Mouse (Mus musculus): ENCODE measurements around the gene Asb9.

DNA sequence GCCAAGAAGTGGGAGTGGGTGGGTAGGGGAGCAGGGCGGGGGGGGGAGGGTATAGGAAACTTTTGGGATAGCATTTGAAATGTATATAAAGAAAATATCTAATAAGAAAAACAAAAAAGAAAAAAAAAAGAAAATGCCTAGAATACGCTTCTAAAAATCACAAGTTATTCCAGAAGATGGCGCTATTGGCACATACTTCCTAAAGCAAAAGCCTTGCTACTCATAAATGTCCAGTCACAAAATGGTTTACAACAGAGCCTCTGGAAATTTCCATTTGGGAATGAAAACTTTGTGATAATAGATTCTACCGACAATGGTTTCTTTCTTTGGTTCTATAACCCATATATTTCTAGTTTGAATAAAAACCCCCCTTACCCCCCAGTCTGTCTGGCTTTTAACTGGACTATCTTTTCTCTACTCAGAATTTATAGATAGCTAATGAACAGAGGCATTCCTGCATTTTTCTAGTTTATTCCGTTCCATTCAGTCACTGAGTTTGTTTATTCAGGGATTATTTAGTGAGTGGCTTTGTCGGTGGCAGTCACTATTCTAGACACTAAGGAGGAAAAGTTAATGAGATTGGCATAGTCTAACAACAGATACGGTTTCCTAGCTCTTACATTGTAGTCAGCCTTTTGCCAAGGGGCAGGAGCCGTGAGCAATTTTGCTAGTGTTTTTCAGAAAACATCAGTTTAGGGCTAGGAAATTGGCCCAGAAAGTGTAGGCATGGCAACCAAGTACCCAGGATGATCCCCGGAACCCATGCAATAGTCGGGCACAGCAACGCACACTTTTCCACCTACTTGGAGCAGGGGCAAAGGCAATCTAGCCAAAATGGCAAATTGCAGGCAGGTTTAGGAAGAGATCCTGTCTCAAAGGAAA is 35.5 kb downstream of the Asb9 start:
- TF ChIP-seq CTCF (IDR thresholded peaks at IDR 0.05; ENCODE audit: low read depth, low read length) (no peak), POLR2A (IDR thresholded peaks at IDR 0.05; ENCODE audit: extremely low read depth, insufficient read depth, low read length) (no peak)
